Mouse (Mus musculus) CD8-positive naive resting alpha-beta T cell, adult 2 months (primary cell): ENCODE measurements around the gene Nub1.

ENCODE experiments used
- DNase-seq, 2 experiments: peaks; one replicate each; pipeline ENCODE4 v3.0.0; 2022; ENCODE audit warnings: low read depth in 2 of 2, low spot score in 2 of 2

Gene Nub1

GRCm38 (mm10) chr5:24696704-24697103 lies 11.4 kb downstream of the Nub1 start:
- DNase-seq = no peak

- no peak for DNase-seq
Observed at GRCm38 (mm10) chr5:24701271-24701670, 15.9 kb downstream of the Nub1 start.

- no peak for DNase-seq
Observed at GRCm38 (mm10) chr5:24704615-24705014, 19.3 kb downstream of the Nub1 start.

GRCm38 (mm10) chr5:24709962-24710361 lies 24.6 kb downstream of the Nub1 start:
- no peak for DNase-seq

DNA sequence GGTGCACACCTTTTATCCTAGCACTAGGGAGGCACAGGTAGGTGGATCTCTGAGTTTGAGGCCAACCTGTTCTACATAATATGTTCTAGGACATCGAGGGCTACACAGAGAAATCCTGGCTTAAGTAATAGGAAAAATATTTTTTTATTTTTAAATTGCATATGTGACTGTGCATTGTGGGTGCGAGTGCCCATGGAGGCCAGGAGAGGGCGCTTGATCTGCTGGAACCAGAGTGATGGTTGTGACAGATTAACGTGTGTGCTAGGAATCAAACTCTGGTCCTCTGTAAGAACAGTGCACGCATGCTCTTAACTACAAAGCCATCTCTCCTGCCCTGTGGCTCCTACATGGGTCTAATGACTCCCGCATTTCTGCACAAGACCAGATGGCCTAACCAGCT lies 26.3 kb downstream of the Nub1 start:
- DNase-seq = no peak

DNA sequence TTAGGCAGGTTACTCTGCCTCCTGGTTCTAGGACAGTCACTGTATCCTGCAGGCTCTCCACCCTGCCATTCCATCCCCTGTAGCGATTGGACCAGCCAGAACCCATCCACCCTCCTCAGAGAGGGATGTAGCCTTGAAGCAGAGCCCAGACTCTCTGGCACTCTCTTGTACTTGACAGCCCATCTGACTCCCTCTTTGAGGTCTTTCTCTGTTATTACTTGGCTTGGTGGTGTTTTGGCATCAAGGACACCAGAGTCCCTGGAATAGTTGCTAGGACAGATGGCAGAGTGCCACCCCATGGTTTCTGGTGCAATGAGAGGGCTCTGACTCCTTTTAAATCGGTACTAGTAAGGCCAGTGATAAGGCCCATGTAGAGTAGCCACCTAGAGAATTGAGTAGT lies 27.9 kb downstream of the Nub1 start:
- DNase-seq = no peak

DNA sequence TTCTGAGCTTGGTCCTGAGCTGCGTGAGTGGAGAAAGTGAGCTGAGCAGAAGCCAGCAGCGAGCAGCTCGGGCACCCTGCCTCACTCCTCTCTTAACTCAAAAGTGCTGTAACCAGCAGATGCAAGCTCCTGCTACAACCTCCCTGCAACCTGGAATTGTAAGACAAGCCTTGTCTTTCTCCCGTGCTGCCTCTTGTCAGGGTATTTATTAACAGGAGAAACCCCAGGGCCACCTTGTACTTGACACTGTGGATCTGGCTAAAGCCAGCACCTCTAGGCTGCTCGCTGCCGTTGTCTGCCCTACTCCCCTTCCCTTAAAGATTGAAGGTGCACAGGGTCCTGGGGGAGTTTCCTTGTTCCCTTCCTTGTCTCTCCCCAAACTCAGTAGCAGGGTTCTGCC lies 28.7 kb downstream of the Nub1 start:
- no peak for DNase-seq

GRCm38 (mm10) chr5:24718076-24718475 lies 32.7 kb downstream of the Nub1 start:
- no peak for DNase-seq

- no peak for DNase-seq
Observed at GRCm38 (mm10) chr5:24719852-24720251, 34.5 kb downstream of the Nub1 start.

GRCm38 (mm10) chr5:24723527-24724269 lies 38.4 kb downstream of the Nub1 start:
- DNase-seq = no peak

DNA sequence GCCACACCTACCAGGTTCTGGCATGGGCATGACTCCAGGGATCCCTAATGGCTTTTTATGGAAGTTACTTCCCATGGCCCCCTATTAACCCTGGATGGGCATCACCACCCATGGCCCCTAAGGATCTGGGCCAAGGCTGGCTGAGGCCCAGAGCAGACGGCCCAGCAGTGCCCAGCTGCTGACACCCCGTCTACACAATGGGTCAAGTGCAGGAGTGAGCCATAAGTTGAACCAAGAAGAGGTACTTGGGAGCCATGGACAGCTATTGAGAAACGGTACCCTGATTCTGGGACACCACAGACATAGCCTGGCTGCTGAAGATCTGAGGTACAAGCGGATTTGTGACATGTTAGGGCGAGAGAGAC lies 38.9 kb downstream of the Nub1 start:
- no peak for DNase-seq

DNA sequence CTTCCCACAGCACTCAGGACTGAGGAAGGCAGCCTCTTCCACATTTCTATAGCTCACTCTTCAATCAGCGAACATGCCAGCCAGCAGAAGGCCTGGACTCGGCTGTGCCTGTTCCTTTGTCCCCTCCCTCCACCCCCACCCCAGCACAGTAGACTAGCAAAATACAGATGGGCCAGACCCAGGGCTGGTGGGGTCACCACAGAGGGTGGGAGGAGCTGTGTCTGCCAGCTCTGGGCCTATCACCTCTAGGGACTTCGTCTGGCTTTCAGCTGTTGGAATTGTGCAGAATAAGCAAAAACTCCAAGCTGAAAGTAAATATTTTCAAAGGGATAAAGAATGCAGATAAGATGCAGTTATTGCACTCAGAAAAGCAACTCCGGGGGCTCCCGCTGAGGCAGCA lies 39.5 kb downstream of the Nub1 start:
- no peak for DNase-seq

DNA sequence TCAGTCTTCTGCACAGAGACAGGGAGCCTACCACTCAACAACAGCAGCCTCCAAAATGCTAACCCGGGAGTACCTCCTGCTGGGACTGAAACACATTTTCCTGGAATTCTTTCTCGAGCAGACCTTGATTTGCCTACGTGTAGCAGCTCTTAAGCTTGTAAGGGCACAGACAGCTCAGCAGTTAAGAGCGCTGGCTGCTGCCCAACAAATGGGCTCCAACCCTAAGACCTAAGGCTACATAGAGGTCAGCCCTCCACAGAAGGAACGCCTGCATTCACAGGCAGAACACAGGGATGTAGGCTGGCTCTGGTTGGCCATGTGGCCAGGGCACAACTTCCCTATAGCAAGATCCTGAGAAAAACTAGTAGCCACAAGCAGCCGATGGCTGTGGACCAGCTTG lies 40.6 kb downstream of the Nub1 start:
- no peak for DNase-seq

GRCm38 (mm10) chr5:24726901-24727836 lies 41.8 kb downstream of the Nub1 start:
- DNase-seq = no peak

- DNase-seq = no peak
Observed at GRCm38 (mm10) chr5:24729797-24730487, 44.6 kb downstream of the Nub1 start.

GRCm38 (mm10) chr5:24730488-24730871 lies 45.1 kb downstream of the Nub1 start, which contains the start of gene Wdr86:
Wdr86 (minus strand) TSS chr5:24730727.
- no peak for DNase-seq

DNA sequence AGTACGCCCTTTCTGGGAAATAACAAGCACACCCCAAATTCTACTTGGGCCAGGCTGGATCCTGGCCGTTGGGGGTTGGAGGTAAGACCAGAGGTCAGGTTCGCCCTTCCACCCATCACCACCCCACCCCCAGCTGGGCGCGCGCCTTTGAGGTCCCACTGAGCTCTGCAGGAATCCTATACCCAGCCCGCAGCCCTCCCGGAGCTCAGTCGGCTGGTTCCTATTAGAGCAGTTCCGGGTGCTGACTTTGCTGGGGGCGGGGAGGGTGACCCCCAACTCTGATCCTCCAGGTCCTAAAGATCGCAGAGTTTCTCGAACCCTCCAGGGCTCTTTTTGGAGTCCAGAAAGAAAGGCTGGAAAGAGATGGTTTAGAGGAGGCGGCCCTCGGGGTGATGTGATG lies 45.7 kb downstream of the Nub1 start:
- no peak for DNase-seq

- no peak for DNase-seq
Observed at GRCm38 (mm10) chr5:24733134-24733533, 47.8 kb downstream of the Nub1 start.

GRCm38 (mm10) chr5:24733771-24734426 lies 48.6 kb downstream of the Nub1 start:
- DNase-seq = no peak

DNA sequence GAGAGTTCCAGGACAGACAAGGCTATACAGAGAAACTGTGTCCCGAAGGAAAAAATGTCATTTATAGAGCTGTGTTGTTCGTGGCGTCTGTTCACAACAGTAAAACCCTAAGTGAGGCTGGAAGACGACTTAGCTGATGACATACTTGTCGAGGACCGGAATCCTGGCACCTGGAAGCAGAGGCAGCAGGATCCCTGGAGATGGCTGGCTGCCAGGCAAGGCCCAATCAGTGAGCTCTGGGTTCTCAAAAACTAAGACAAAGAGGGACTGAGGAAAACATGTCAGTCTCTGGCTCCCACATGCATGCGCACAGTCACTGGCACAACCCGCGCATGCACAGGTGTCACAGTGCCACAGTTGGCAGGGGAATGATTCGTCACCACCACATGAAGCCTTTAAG lies 52.3 kb downstream of the Nub1 start:
- DNase-seq = no peak

GRCm38 (mm10) chr5:24738517-24738916 lies 53.2 kb downstream of the Nub1 start:
- no peak for DNase-seq
